Mouse (Mus musculus) T-helper 2 cell (primary cell): Measurements from ENCODE around the gene Rpl34.

Experiments
- in situ Hi-C: fragments of 300-600 bp; cut with MboI, MseI; formaldehyde crosslinking; loops from one replicate; pipeline ENCODE4 v1.15.1; 2025; ENCODE audit warnings: high pct_unique_total_duplicates

Rpl34 gene

DNA sequence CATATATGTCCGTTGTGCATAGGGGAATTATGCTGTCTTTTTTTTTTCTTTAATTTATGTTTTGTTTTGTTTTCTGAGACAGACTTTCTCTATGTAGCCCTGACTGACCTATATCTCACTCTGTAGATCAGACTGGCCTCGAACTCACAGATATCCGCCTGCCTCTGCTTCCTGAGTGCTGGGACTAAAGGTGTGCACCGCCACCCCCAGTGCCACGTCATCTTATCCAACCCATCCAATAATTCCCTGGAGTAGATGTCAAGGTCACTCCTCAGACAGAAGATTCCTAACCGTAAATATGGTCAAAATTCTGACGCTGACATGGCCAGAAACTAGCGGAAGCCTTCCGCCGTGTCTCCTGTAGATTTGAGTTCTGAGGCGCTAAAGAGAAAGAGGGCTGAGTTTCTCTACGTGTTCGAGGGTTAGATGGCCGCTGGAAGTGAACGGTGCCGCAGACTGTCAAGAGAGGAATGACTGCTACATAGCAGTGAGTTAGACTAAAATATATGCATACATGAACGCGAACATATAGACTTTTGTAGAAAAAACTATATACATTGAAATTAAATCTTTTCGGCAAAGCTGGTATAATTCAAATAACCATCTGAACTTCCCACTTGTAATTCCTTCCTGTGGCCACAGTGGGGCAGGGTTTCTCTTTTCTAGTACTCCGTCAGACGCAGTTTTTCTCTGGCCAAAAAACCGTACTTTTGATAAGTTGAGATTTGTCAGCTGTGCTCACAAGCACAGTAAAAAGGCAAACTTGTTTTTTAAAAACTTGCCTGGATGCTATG lies 15.2 kb downstream of the Rpl34 start:
- in situ Hi-C loops = loop anchor here (10.0 to 25.0 kb wide), 2 partner anchors 520 to 1178 kb away; partner anchors contain the start of gene Elovl6

DNA sequence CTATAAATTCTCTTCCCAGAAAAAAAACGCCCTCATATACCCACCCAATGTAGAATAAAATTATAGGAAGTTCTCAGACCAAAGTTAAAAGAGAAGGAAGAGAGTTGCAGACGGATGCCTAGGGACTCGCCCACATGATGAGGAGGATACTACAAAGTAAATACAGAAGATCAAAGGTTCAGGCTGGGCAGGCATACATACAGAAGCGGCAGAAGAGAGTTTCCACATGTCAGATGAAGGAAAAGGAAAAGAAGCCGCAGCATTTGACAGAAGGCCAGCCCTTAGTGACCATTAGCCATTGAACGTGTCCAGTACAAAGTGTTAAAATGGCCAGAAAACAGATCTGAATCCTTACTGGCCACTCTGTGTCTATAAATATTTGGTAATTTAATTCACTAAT lies 17.3 kb downstream of the Rpl34 start:
- in situ Hi-C loops = loop anchor here (10.0 to 25.0 kb wide), 2 partner anchors 522 to 1176 kb away; partner anchors contain the start of gene Elovl6

DNA sequence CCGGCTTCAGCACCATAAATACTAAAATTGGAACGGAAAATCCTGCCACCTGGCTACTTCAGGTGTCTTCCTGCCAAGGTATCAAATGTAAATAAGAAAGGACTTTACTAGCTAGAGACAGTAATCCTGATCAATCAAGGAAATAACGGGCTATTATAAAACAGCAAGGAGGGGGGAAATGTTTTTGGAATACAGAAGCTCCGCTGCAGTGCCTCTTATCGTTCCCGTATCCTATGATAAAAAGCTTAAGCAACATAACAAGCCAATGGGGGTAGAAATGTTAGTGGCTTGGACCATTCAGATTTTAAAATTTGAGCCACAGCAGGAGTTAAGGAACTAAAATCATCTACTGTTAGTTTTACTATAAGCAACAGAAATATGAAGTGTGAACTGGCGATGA lies 20.1 kb downstream of the Rpl34 start:
- in situ Hi-C loops = loop anchor here (10.0 to 25.0 kb wide), 2 partner anchors 525 to 1173 kb away; partner anchors contain the start of gene Elovl6

DNA sequence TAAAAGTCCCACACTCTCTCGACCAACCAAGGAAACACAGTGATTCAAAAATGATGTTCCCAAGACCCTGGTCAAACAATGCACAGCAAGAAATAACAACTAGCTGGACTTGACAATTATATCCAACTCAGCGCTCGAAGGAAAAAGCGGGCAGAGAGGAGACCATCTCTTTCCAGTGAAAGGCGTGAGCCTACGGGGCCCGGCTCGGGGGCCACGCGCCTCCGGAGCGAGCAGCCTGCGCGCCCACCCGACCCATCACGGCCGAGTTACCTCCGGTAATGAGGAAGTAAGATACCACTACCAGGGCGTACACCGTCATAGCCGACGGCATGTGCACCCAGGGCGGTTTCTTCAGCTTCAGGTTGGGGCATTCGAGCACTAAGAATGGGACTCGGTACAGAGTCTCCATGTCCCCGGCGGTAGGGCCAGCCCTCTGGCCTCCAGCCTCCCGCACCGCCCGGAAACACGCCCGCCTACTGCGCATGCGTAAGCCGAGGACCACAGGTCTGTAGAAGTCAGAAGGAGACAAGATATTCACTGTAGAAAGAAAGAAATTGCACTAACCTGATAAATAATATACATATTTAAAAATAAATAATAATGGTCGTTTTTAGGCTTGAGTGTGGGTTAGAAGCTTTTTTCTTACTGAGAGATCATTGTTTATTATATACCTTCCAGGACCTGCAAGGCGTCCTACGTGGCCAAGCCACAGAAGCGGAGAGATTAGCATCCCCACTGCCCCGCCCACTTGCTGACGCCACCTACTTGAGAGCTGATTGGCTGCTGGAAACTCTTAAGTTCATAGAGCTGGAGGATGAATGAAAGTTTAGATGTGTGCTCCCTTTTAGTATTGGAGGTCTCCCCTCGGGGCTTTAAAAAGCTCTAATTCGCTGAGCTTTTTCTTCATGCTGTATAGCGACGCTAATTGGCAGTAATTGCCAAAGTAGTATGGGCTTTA lies 21.0 kb downstream of the Rpl34 start, which contains the start of gene Ostc:
Ostc (minus strand) TSS at position 478 of the 958 bp plus-strand sequence.
- in situ Hi-C loops = loop anchor here (25.0 kb wide), 1 partner anchor 1172 kb away; the partner anchor contains the start of gene Elovl6

DNA sequence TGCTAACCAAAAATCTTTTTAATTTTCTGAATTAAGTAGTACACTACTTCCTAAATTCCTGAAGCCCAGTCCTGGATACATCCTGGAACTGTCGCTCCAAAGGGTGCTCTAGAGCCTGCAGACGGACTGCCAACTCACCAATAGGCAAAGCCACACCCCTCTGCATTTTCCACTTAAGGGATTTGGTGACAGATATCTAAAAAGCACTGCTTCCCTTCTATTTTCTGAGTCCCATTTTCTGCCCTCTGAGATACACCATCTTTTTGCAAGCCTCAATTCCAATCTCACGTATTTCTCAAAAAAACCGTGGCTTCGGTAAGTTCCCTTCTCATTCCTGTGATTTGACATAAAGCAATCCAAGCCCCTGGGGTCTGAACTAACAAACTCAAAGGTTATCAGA lies 21.7 kb downstream of the Rpl34 start:
- in situ Hi-C loops = loop anchor here (25.0 kb wide), 1 partner anchor 1171 kb away; the partner anchor contains the start of gene Elovl6

DNA sequence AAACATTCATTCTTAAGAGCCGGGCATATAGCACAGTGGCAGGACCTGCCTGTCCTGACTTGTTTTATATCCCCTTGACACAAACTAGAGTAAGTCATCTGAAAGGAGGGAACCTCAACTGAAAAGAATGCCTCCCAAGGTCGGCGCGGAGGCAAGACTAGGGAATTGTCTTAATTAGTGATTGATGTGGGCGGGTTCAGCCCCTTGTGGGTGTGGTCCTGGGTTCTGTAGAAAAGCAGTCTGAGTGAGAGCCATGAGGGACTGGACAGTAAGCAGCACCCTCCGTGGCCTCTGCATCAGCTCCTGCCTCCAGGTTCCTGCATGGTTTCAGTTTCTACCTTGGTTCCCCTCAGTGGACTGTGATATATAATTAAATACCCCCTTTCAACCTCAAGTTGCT lies 27.9 kb downstream of the Rpl34 start:
- in situ Hi-C loops = loop anchor here (25.0 kb wide), 1 partner anchor 1165 kb away; the partner anchor contains the start of gene Elovl6

DNA sequence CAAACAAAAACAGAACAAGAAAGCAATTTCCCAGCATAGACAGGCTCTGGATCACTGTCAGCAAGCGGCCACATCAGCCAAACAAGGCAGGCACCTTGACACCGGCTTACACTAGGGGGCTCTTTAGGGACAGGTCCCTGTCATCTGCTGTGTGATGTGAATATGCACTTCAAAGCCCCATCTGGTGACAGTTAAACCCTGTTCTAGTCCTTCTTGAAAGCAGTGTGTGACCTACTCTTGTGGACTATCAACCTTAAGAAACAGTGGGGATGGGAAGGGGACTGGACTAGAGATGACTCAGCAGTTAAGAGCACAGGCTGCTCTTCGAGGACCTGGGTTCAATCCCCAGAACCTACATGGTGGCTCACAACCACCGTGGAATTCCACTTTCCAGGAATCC lies 32.6 kb downstream of the Rpl34 start:
- in situ Hi-C loops = no loop called here

DNA sequence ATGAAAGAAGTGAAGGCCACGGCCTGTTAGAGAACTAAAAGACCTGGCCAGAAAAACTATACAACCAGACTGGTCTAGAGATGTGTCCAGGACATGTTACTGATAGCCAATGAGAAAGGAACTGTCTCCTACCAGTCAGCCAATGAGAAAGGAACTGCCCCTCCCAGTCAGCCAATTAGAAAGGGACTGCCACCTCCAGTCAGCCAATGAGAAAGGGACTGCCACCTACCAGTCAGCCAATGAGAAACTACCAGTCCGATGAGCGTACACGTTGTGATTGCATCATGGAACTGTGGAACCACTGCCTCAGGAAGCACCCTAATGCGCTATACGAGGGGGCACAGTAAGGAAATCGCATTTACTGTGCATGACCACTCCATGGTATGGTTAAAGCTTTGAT lies 35.5 kb downstream of the Rpl34 start:
- in situ Hi-C loops = loop anchor here (5.0 kb wide), 1 partner anchor 597 kb away; no protein-coding TSS in a partner anchor

DNA sequence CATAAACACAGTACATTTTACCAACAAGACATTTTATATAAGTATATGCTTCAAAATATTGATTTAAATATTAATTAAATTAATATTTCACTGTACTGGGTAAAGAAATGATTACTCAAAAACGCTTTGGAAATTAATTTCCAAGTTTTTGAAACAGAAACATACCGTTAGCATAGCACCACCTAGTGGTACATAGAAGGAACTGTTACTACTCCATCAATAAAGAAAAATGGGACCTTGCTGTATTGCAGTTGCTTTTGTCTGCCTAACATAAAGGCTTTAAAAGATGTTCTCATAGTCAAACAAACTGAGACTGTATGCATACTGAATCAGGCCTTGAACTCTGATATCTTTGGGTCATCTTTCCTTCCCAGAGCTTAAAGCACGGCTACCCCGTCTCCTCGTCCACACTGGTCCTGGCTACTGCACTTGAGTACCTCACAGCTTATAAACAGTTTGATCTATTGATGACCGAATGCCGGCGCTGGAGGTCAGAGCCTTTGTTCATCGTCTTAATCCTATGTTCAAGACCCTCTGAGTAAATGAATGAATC lies 36.1 kb downstream of the Rpl34 start:
- in situ Hi-C loops = loop anchor here (5.0 kb wide), 1 partner anchor 597 kb away; no protein-coding TSS in a partner anchor

DNA sequence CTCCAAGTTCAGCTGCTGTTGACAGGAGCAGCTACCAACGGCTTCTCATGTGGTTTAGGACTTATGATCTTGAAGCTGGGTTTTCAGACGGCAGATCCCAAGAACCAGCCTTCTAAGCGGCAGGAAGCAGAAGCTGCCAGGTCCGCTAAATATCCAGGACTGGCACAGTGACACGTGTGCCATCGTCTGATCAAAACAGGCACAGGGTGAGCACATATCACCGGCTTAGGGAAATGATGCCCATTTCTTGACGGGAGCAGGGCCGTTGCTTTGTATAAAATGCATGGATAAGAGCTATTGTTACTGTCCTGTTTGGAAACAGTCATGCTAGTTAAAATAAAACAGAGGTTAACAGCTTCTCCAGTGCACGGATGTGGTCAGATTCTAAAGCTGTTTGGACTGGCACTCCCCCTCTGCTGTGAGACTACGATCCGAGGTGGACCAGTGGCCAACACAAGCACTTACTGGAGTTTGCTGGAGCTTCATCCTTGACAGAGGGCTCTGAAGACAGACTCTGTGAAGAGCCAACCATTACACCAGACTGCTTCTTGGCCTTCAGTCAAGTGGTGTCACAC lies 38.5 kb downstream of the Rpl34 start:
- in situ Hi-C loops = loop anchor here (5.0 kb wide), 1 partner anchor 594 kb away; no protein-coding TSS in a partner anchor

DNA sequence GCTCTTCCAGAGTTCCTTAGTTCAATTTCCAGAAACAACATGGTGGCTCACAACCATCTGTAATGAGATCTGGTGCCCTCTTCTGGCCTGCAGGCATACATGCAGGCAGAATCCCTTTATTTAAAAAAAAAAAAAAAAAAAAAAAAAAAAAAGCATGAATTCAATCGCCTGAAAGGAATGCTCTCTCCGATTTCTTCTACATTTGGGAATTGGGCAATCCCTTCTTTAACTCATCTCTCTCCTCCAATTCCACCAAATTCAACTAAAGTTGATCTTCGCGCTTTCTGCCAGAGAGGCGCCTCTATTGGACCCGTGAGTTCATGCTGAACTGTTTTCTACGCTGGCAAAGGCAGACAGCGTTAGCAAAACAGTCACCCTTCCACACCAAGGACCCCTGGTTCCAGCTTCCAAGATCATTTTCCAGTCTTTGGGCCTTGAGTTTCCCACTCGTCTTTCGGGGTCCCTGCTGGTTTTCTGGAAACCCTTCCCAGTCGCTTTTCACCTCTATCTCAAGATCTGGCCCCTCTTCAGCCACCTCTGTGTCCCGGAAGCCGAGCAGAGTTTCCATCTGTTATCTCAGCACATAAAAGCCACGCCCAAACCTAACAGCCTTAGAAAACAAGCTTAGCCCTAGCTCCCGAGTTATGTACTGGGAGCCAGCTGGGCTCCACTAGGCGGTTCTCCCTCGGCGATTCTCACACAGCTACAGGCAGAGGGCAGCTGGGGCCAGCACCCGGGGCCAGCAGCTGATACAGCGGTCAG lies 39.2 kb downstream of the Rpl34 start:
- in situ Hi-C loops = loop anchor here (5.0 kb wide), 1 partner anchor 594 kb away; no protein-coding TSS in a partner anchor

DNA sequence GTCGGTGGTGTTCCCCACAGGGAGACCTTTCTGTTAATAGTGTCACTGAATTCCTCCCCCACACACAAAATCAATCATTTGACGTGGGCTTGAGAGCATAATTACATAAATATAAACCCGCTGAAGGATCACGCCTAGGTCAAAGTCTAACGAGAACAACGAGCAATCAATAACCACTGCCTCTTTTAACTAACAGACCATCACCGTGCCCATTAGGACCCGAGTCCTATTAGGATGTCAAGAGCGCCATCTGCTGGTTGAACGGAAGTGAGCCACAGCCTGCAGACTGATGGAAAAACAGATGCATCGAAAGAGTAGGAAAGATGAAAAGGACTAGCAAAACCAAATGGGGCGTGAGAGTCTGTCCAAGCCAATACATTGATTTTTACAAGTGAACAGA lies 40.6 kb downstream of the Rpl34 start:
- in situ Hi-C loops = loop anchor here (5.0 kb wide), 1 partner anchor 592 kb away; no protein-coding TSS in a partner anchor

DNA sequence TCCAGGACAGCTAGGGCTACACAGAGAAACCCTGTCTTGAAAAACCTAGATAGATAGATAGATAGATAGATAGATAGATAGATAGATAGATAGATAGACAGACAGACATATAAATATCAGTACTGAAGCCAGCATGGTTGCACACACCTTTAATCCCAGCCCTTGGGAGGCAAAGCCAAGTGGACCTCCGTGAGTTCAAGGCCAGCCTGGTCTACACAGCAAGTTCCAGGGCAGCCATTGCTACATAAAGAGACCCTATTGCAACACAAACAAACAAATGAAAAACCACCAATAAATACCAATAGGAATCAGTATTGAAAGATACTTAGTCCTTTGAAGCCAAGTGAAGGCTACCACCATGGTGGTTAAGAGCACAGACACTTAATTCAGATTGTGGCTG lies 43.1 kb downstream of the Rpl34 start:
- in situ Hi-C loops = no loop called here

DNA sequence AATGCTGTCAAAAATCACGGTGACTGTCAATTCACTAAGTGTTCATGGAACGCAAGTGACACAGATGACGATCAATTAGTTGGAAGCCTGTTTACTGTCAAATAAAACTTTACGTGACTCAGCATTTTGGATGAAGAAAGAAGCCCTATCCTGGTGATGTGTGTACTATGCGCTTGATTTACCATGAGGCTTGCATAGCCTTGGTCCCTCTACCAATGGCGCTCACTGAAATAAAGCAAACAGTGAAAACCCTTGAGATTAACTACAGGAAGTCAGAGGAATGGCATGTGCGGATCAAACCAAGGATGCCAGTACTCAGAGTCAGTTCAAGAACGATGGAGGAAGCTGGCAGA lies 45.2 kb downstream of the Rpl34 start:
- in situ Hi-C loops = no loop called here

DNA sequence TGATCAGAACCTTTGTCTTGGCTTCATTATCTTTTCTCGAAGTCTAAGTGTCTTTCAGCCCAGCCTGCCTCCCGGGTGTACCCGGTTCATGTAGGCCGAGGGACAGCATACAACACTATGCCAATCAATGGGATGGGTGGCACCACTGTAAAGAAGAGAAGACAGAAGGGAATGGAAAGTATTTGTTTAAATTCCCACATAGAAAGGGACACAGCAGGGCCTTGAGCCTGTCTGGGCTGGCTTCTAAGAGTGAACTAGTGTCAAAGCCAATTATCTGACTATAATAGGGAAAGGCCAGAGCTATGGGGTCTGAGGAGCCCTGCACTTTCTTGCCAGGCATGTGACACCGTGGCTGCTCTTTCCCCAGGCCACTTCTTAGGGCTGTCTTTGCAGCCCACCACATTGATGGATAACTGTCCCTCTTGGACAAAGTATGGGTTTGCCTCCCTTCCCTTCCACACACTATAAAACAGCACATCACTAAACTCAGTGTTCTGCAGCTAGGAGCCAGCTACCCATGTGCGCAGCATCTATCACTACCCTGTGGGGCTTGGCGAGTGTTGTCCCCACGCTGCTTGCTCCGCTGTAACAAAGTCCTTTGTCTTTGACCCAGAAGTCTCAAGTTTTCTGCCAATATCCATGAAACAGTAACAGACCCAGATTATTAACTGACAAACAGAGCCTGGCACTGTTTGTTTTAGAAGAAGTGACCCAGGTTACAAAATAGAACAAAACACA lies 45.8 kb downstream of the Rpl34 start:
- in situ Hi-C loops = no loop called here

DNA sequence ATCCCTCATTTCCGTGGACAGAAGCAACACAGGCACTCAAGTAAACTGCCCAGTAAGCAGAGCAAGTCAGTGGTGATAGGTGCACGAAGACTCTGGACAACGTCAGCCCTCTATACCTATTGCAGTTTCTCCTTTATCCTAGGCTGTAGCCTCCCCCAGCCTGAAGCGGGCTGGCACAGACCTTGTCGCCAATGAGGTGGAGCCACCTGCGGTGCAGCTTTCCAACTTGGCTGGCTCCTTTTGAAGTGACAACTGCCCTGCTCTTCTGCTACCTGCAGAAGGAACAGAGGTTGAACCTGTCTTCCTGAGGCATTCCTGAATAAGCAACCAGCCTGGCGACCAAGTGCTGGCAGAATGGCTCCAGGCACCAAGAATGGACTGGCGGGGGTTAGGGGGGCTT lies 46.4 kb downstream of the Rpl34 start:
- in situ Hi-C loops = no loop called here

DNA sequence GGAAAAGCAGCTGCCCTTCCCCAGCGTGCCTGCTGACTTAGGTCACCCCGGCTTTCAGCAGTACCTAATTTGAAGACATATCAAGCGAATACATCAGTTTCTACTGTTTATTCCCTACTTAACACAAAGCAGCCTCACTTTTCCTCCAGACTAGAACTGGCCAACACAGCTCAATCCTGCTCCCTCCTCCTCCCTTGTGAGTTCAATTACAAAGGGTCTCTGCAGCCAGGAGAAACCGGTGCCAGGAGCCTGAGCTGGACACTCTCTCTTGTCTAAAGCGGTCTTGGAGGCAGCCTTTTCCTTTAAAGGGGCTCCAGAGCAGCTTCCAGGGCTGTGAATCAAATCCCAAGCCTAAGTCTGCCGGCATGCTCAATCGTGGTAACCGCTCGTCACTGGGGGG lies 48.0 kb downstream of the Rpl34 start:
- in situ Hi-C loops = no loop called here

DNA sequence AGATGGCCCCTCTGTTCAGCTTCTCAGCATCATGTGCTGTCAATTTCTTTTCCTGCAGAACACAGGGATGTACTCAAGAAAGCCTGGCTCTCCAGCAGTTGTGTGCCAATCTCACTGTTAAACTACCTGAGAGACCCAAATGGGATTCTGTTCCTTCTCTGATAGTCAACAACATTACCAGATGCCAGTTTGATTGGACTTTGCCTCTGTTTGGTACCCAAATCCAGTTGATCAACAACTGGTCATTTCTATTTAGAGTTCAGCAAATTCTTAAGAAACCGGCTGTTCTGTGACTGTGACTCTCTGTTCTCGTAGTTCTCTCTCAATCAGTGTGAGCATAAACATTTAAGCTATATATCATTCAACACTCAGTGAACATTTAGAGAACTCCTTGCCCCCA lies 49.0 kb downstream of the Rpl34 start:
- in situ Hi-C loops = no loop called here

DNA sequence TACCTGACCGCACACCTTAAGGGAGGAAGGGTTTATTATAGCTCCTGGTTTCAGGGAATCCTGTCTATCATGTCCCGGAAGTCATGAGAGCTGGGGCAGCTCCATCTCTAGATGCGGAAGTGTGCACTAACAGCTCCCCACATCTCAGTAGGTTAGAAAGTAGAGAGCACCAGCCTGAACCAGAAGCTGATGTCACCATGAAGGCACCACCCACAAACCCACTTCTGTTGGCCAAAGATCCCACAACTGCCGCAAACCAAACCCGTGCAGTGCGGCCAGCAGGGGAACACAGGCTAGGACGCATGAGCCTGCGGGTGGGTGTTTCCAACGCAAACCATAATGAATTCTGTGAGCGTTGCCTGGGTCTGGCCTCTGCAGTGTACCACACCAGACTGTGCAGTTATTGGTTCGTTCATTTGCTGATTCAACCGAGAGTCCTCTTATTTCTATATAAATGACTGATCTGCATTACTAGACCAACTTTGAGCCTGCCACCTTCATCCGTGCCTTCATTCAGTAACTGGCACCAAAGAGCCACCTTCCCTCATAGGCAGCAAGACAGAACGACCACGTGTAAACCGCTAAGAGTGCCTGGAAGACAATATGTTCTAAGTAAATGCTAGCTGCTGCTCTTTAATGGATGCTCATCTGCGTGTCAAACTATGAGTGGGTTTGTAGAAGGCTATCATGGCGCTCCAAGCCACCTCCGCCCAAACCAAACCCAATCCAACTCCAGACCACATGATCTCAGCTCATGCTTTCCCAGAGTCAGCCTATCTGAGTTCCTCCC lies 52.3 kb downstream of the Rpl34 start:
- in situ Hi-C loops = no loop called here
